Mouse (Mus musculus): Measurements from ENCODE around the gene Amz2. TPM values are rescaled to one million over a fixed set of nuclear protein-coding genes. Genes with fewer than 3 reads are reported as not detected.
A peak's percentile ranks its signal among the peaks of the same experiment; 100 is the strongest.
"Not testable (repeated sequence)": the region's sequence is repeated elsewhere in the genome, so short reads cannot be mapped to it uniquely, and the experiment has no call there.

Amz2 gene
- total RNA-seq, 2 experiments from 2014 or later, result 54.7 to 64.7 TPM

GRCm38 (mm10) chr11:109476241-109476640, 50.5 kb downstream of the Amz2 start:
- Histone ChIP-seq H3K4me3 (no peak overlapping the region), H3K27ac (no peak overlapping the region)

DNA sequence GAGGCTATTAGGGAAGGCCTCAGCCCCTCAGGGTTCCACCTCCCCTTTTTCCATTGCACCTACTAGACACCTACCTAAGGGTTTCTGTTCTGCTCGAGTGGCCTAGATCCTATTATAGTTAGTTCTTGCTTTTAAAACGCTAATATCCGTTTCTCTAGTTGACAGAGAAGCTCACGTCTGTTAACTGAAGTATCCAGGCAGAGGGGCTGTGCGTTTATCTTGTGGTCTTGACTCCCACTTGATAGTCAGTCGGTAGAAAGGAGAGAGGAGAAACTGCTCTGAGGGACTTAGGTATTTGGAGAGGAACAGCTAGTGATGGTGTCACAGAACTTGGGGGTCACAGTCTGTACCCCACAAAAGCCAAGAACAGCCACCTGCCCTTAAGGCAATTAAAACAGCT, 50.9 kb downstream of the Amz2 start:
- H3K4me3 ChIP-seq, result no peak overlapping the region
- no peak overlapping the region for H3K27ac ChIP-seq
- no peak for DNase-seq (ENCODE audit: low spot score in 2 of 2)
- TF ChIP-seq CTCF (conservative IDR thresholded peaks at IDR 0.05), result no peak

More at GRCm38 (mm10) chr11:109476241-109476640, 50.5 kb downstream of the Amz2 start:
- DNase-seq (ENCODE audit: low spot score in 2 of 2), result no peak
- TF ChIP-seq CTCF (conservative IDR thresholded peaks at IDR 0.05), result no peak

GRCm38 (mm10) chr11:109477606-109478380, 52.0 kb downstream of the Amz2 start:
- Histone ChIP-seq H3K4me3 (no peak overlapping the region), H3K27ac (no peak overlapping the region)
- TF ChIP-seq CTCF (conservative IDR thresholded peaks at IDR 0.05), result no peak
- DNase-seq (ENCODE audit: low spot score in 2 of 2), result no peak

DNA sequence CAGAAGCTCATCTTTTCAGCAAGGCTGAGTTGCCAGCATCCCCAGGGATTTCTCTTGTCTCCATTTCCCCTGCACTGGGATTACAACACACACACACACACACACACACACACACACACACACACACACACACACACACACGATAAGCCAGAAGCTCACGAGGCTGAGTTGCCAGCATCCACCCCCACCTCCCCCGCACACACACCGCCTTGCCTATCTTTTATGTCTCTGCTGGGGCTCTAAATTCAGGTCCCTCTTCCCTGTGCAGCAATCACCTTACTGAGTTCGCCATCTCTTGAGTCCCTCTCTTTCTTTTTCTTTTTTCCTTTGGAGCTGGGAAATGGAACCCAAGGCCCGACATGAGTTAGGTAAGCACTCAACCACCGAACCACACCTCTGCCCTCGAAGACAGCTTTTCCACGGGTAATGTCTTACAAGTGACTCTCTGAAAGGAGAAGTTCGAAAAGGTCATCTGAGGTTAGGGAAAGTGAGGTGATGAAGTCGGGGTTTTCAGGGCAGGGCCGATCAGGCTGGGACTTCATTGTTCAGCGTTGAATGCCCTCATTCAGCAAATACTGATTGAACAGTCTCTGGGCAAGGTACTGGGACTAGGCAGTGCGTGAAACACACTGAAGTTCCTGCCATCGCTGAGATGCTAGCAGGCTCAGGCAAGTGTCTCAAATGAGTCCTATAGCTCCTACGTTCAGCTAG, 54.0 kb downstream of the Amz2 start:
- no peak for TF ChIP-seq CTCF (conservative IDR thresholded peaks at IDR 0.05)
- no peak for DNase-seq (ENCODE audit: low spot score in 2 of 2)
- Histone ChIP-seq H3K4me3 (no peak overlapping the region), H3K27ac (no peak overlapping the region)

- no peak overlapping the region for H3K27ac ChIP-seq
- no peak for DNase-seq (ENCODE audit: low spot score in 2 of 2)
- H3K4me3 ChIP-seq, result no peak overlapping the region
- no peak for TF ChIP-seq CTCF (conservative IDR thresholded peaks at IDR 0.05)
These were observed 54.7 kb downstream of the Amz2 start for GRCm38 (mm10) chr11:109480440-109480839.

GRCm38 (mm10) chr11:109485398-109486045, 59.8 kb downstream of the Amz2 start:
- Histone ChIP-seq H3K4me3 (peak overlapping the region; percentile 18; the same call in 1 of the 2 replicates), H3K27ac (peak overlapping the region; percentile 80)
- DNase-seq (ENCODE audit: low spot score in 2 of 2), result peak; percentile 17 to 57
- no peak for TF ChIP-seq CTCF (conservative IDR thresholded peaks at IDR 0.05)

DNA sequence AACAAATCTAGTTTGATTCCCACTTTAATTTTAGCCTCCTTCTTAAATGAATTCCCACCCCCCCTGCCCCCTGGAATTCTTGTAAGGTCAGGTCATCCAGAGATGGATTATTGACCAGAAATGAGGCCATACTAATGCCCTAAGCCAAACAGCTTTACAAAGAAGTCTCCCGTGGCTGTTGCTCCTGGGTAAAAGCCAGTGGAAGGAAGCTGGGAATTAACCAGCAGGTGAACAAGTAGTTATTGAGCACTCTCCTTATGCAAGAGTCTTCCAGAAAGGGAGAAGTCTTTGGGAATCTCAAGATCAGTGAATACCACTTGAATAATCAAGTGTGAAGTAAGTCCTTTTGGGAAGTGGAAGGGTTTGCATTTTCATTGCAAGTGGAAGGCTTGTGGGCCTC, 61.4 kb downstream of the Amz2 start:
- TF ChIP-seq CTCF (conservative IDR thresholded peaks at IDR 0.05), result no peak
- Histone ChIP-seq H3K4me3 (no peak overlapping the region), H3K27ac (no peak overlapping the region)
- no peak for DNase-seq (ENCODE audit: low spot score in 2 of 2)

- Histone ChIP-seq H3K4me3 (no peak overlapping the region), H3K27ac (no peak overlapping the region)
- no peak for TF ChIP-seq CTCF (conservative IDR thresholded peaks at IDR 0.05)
- DNase-seq (ENCODE audit: low spot score in 2 of 2), result no peak
These were observed 62.4 kb downstream of the Amz2 start for GRCm38 (mm10) chr11:109487991-109488684.

GRCm38 (mm10) chr11:109489763-109490162, 64.0 kb downstream of the Amz2 start:
- Histone ChIP-seq H3K27ac (no peak overlapping the region), H3K4me3 (no peak overlapping the region)
- no peak for DNase-seq (ENCODE audit: low spot score in 2 of 2)
- no peak for TF ChIP-seq CTCF (conservative IDR thresholded peaks at IDR 0.05)

DNA sequence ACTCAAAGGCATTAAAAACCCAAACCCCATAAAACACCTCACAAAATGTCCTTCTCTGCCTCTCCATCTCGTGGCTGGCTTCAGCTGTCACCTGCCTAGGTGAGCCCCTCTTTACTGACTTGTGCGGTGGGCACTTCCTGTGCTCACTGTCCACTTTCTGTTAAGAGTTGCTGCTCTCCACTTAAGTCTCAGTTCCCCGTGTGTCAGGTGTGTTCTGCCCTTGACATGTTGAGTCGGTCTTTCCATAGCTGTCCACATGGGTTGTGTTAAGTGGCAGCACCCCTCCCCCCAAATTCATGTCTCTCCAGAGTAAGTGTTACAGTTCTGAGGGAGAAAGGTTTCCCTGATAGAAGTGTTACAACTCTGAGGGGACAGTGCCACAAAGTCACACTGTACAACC, 66.1 kb downstream of the Amz2 start:
- H3K4me3 ChIP-seq, result no peak overlapping the region
- no peak for TF ChIP-seq CTCF (conservative IDR thresholded peaks at IDR 0.05)
- no peak for DNase-seq (ENCODE audit: low spot score in 2 of 2)
- no peak overlapping the region for H3K27ac ChIP-seq

DNA sequence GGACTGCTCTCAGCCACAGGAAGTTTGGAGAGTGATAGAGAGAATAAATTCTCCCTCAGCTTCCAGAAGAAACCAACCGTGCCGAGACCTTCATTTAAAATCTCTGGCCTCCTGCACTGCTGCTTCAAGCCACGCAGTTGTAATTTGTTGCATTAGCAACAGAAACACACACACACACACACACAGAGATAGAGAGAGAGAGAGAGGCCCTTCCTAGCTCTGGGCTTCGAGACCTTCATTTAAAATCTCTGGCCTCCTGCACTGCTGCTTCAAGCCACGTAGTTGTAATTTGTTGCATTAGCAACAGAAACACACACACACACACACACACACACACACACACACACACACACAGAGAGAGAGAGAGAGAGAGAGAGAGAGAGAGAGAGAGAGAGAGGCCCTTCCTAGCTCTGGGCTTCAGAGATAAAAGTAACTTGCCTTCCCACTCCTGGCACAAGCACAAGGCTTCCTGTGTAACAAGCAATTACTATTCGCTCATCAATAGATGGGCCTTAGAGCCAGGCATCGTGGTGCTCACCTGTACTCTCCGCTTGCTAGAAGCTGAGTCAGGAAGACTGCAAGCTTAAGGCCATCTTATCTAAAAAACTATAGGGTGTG, 67.2 kb downstream of the Amz2 start:
- H3K27ac ChIP-seq; H3K4me3 ChIP-seq; DNase-seq (ENCODE audit: low spot score in 2 of 2): not testable (repeated sequence)

Measured in layer of hippocampus, adult 2 months (tissue).